Mouse (Mus musculus) midbrain, embryonic 16.5 days (tissue): ENCODE measurements around the gene Gpm6b. TPM values are rescaled to one million over a fixed set of nuclear protein-coding genes. Genes with fewer than 3 reads are reported as not detected.

Experiments
- ATAC-seq: fragments of 200-750 bp; cut with Nextera tagmentation; 2 replicates; pipeline ENCODE4 v1.8.0; 2017; ENCODE audit warnings: moderate TSS enrichment
- H3K27ac ChIP-seq: fragments of 300-500 bp; sonication (generic); 2 replicates; pipeline ENCODE4 v1.5.1; 2014; ENCODE audit warnings: mild to moderate bottlenecking, low read length, mixed read lengths
- H3K27me3 ChIP-seq: fragments of 300-500 bp; sonication (generic); 2 replicates; pipeline ENCODE4 v1.6.1; 2014; ENCODE audit warnings: low read depth, low read length, mixed read lengths; ENCODE audit not compliant: control insufficient read depth, insufficient read depth
- H3K36me3 ChIP-seq: fragments of 300-500 bp; sonication (generic); 2 replicates; pipeline ENCODE4 v1.6.1; 2014; ENCODE audit warnings: mild to moderate bottlenecking, low read length, moderate library complexity, mixed read lengths; ENCODE audit not compliant: control insufficient read depth, insufficient read depth
- H3K4me1 ChIP-seq: fragments of 300-500 bp; sonication (generic); 2 replicates; pipeline ENCODE4 v1.6.1; 2014; ENCODE audit warnings: mild to moderate bottlenecking, low read length, mixed read lengths; ENCODE audit not compliant: control insufficient read depth, insufficient read depth
- H3K4me2 ChIP-seq: fragments of 300-500 bp; sonication (generic); 2 replicates; pipeline ENCODE4 v1.6.1; 2014; ENCODE audit warnings: mild to moderate bottlenecking, low read length, mixed read lengths
- H3K4me3 ChIP-seq: fragments of 300-500 bp; sonication (generic); 2 replicates; pipeline ENCODE4 v1.5.1; 2014; ENCODE audit warnings: low read depth, mild to moderate bottlenecking, low read length, moderate library complexity, mixed read lengths
- H3K9ac ChIP-seq: fragments of 300-500 bp; sonication (generic); 2 replicates; pipeline ENCODE4 v1.6.1; 2014; ENCODE audit warnings: low read depth, low read length, mixed read lengths
- H3K9me3 ChIP-seq: fragments of 300-500 bp; sonication (generic); replicated peaks from 2 replicates; pipeline ENCODE4 v1.6.1; 2014; ENCODE audit warnings: mild to moderate bottlenecking, low read length, mixed read lengths; ENCODE audit not compliant: control insufficient read depth, poor library complexity, severe bottlenecking
- WGBS: fragments of 180-500 bp; shearing (Covaris S2); extraction: QIAGEN DNeasy Blood & Tissue Kit; methylation state at CpG from one replicate; pipeline ENCODE4 v1.1.7; 2014; 5-methylcytosine and 5-hydroxymethylcytosine counted together
- polyA plus RNA-seq: library from polyadenylated mRNA; unstranded; fragments of >200 nt; fragmentation: Nextera tagmentation; extraction: Ambion mirVana; gene quantifications from 2 replicates; pipeline ENCODE4 v1.2.1, GENCODE M21; 2015

Gene Gpm6b
- polyA plus RNA-seq, 1 experiment from 2014 or later = 282 TPM

DNA sequence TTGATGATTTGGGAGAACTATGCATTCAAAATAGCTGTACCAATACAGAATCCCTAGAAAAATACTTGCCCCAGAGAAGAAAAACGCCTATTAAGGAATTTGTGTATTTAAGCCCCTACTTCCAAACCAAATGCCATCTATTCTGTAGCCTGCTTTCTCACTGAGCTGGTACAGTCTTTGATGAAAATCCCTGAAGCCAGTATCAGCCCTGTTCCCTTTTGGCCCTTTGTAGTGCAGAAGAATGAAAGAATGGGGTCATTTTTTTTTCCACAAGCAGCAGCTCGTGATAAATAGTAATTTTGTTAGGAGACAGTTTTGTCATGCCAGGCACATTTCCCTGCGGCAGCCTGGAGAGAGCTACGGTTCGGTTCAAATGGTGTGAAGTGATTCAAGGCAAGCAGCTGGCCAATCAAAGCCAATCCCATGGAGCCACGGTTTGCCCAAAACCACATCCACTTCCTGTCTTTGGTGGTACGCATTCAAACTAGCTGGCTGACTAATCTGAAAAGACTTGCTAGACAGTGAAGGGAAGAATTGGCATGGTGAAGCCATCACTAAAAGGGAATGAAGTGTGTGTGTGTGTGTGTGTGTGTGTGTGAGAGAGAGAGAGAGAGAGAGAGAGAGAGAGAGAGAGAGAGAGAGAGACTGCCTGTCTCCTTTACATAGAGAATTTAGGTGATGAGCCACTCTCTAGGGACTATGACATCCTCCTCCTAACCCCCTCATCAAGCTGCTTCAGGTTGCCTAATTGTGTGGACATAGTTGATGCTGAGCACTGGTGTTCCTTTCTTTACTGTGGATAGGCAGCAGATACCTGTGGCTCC lies 78.1 kb downstream of the Gpm6b start:
- H3K4me3 ChIP-seq = no peak overlapping the region
- H3K27me3 ChIP-seq = 0 out of 2 replicates have a peak, but pooled peaks cover 8% of the 10 kb centered on the region
- peak overlapping the region; percentile 68 for H3K27ac ChIP-seq
- 23% methylated on average over 7 of the region's 7 CpGs for WGBS
- peak overlapping the region; percentile 12; the same call in 1 of the 2 replicates for H3K4me2 ChIP-seq
- no peaks in the 10 kb centered on the region for H3K9me3 ChIP-seq
- ATAC-seq = peak; percentile 87
- H3K9ac ChIP-seq = 0 out of 2 replicates have a peak overlapping the region, but pooled peaks have one; percentile 10
- H3K4me1 ChIP-seq = peaks cover 3% of the 10 kb centered on the region
- H3K36me3 ChIP-seq = no peaks in the 10 kb centered on the region

DNA sequence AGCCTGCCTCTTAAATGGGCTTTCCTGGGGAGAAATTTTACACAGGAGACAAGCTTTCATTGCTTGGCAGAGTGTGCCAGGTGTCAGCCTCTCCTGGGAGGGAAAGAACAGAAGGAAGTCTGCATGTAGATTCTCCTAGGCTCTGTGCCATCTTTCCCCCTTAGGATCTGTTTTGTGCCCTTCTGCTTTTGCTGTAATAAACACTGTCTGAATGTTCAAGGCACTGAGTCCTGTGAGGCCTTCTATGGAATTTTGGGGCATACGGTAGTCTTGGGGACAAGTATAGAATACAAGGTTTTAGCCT lies 78.6 kb downstream of the Gpm6b start:
- no peak for ATAC-seq
- Histone ChIP-seq H3K4me3 (no peak overlapping the region), H3K36me3 (no peaks in the 10 kb centered on the region), H3K9me3 (no peaks in the 10 kb centered on the region), H3K9ac (no peak overlapping the region), H3K4me1 (peaks cover 3% of the 10 kb centered on the region), H3K27ac (peak overlapping the region; percentile 68), H3K4me2 (no peak overlapping the region), H3K27me3 (0 out of 2 replicates have a peak, but pooled peaks cover 8% of the 10 kb centered on the region)
- WGBS = 61% methylated on average over 1 of the region's 1 CpGs

DNA sequence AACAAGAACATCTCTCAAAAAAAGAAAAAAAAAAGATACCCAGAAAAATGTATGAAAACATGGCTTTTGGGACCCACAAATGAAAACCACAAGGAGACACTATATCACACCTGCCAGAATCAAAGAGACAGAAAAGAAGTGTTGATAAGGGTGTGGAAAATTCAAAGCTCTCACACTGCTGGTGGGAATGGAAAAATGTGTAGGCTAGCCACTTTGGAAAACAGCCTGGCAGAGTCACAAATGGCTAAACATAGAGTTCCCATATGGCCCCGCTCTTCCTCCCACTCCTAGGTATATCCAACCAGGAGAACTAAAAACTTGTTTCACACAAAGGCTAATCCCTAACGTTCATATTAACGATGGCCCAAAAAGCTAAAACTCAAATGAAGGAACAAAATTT lies 84.5 kb downstream of the Gpm6b start:
- H3K4me2 ChIP-seq = no peak overlapping the region
- H3K36me3 ChIP-seq = no peaks in the 10 kb centered on the region
- ATAC-seq = no peak
- H3K9ac ChIP-seq = no peak overlapping the region
- 94% methylated on average over 3 of the region's 3 CpGs for WGBS
- H3K27ac ChIP-seq = no peak overlapping the region
- H3K4me1 ChIP-seq = peaks cover 3% of the 10 kb centered on the region
- H3K9me3 ChIP-seq = no peaks in the 10 kb centered on the region
- no peak overlapping the region for H3K4me3 ChIP-seq
- no peaks in the 10 kb centered on the region for H3K27me3 ChIP-seq

DNA sequence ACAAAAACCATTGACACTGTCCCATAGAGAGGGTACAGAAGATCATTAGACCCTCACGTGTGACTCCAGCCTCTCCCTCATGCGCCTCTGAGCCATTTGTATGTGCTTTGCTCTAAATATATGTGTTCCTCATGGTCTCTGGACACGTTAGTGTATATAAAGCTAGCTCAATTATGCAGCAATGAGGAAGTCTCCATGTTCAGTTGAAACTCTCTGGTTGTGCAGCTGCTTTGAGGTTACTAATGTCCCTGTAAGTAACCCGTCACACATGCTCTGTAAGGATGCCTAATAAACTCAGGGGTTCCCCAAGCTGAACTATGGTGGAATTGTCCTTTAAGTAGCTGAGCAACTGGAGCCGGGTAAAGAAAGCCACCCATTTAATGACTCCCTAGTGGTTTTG lies 88.9 kb downstream of the Gpm6b start:
- ATAC-seq = no peak
- Histone ChIP-seq H3K4me3 (no peak overlapping the region), H3K27ac (peak overlapping the region; percentile 47; the same call in 1 of the 2 replicates), H3K4me1 (peaks cover 10% of the 10 kb centered on the region), H3K27me3 (no peaks in the 10 kb centered on the region), H3K4me2 (no peak overlapping the region), H3K9ac (no peak overlapping the region), H3K9me3 (no peaks in the 10 kb centered on the region), H3K36me3 (no peaks in the 10 kb centered on the region)
- 49% methylated on average over 5 of the region's 5 CpGs for WGBS

DNA sequence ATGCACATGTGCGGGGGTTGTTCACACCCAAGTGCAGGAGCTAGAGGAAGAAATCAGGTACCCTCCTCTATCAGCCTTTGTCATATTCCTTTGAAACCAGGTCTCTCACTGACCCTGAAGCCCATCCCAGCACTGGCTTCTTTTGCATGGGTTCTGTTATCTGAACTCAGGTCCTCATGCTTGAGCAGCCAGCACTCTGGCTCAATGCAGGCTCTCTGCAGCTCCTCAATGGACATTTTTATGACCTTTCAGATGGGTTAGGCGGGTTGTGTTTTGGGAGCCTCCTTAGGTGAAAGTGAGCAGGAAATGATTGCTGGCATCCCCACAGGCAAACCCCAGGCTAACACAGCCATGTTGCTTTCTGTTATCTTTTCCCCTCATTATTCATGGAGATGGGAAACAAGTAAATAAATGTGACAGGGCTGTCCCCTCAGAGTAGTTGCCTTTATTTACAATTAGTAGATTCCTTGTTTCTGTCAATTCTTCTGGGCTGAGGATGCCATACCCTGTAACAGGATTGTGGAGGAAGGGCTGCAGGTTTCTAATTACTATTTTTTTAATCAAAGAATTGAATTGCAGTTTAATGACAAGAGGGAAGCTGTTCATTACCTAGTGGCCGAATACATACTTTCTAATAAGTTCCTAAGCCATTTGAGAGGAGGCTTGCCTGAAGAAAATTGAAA lies 89.6 kb downstream of the Gpm6b start:
- peak; percentile 58; the same call in 1 of the 2 replicates for ATAC-seq

DNA sequence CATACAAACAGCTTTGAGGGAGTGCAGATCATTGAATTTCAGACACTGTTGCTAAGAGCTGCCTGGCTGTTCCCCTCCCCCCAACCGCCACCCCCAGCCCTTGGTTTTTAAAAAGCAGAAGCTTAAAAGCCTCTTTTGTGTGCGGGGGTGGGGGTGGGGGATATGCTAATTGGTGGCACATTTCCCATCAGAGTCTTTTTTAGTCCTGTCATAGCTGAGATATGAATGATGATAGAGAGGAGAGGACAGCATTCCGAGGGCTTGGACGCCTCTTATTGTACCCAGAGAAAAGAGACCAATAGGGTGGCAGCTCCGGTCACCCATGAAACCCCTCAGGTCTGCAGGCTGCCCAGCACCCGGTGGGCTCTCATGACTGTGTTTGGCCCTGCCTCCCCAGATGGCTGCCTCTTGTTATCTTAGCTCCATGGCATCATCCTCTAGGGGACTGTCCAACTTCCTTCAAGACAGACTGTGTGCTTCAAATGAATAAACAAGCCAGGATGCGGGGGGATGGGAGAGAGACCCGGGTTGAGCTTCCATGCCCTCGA lies 90.3 kb downstream of the Gpm6b start:
- Histone ChIP-seq H3K9me3 (no peaks in the 10 kb centered on the region), H3K4me3 (no peak overlapping the region), H3K36me3 (no peaks in the 10 kb centered on the region), H3K27ac (peak overlapping the region; percentile 78), H3K9ac (0 out of 2 replicates have a peak overlapping the region, but pooled peaks have one; percentile 3), H3K4me2 (peak overlapping the region; percentile 2), H3K27me3 (no peaks in the 10 kb centered on the region), H3K4me1 (peaks cover 10% of the 10 kb centered on the region)
- peak; percentile 89 for ATAC-seq
- 15% methylated on average over 9 of the region's 9 CpGs for WGBS

More for the DNA sequence above, 89.6 kb downstream of the Gpm6b start:
- WGBS = 36% methylated on average over 3 of the region's 3 CpGs
- peaks cover 10% of the 10 kb centered on the region for H3K4me1 ChIP-seq
- H3K9me3 ChIP-seq = no peaks in the 10 kb centered on the region
- no peak overlapping the region for H3K4me3 ChIP-seq
- H3K4me2 ChIP-seq = peak overlapping the region; percentile 2; the same call in 1 of the 2 replicates
- no peaks in the 10 kb centered on the region for H3K27me3 ChIP-seq
- peak overlapping the region; percentile 78 for H3K27ac ChIP-seq
- no peak overlapping the region for H3K9ac ChIP-seq
- no peaks in the 10 kb centered on the region for H3K36me3 ChIP-seq

DNA sequence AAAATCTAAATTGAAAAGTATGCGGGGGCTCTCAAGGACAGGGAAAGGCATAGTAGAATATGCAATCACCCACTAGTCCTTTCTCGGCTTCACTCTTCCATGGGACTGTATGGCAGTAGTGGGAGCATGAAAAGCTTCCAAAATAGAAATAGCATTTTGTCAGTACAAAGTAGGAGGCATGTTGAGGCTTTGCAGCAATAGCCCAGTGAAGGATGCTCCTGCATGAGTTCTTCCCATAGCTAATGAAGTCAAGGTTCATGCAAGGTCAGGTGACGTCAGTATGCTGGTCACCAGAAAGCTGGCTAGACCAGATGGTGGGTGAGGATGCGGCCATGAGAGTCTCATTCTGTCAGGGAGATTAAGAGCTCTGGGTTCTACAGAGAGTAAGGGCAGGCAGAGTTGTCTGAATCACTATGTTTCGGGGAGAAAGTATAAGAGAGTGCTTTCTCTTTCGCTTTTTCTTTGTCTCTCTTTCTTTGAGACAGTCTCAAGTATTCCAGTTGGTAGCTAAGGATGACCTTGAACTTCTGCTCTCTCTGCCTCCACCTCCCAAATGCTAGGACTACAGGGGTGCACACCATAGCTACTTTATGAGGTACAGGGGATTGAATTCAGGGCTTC lies 95.9 kb downstream of the Gpm6b start:
- Histone ChIP-seq H3K9ac (no peak overlapping the region), H3K27me3 (no peaks in the 10 kb centered on the region), H3K27ac (no peak overlapping the region), H3K4me1 (no peaks in the 10 kb centered on the region), H3K36me3 (no peaks in the 10 kb centered on the region), H3K4me3 (no peak overlapping the region), H3K9me3 (no peaks in the 10 kb centered on the region), H3K4me2 (no peak overlapping the region)
- 86% methylated on average over 6 of the region's 6 CpGs for WGBS
- no peak for ATAC-seq

DNA sequence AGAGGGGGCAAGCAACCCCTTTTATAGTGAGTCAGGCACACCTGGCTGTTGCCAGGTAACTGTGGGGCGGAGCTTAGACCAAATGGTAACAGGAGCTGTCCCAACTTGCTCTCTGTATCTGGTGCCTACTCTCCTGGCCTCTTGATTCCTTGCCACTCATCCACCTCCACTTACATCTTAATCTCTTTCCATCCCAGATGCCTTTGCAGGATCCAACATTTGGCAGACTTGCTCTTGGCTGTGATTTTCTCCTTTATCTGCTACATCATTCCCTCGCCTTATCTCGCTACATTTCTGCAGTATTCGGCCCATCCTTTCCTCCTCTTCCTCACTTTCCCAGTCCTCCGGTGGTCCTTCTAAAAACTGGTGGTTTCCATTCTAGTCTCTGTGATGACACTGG lies 99.6 kb downstream of the Gpm6b start:
- H3K9me3 ChIP-seq = no peaks in the 10 kb centered on the region
- WGBS = 93% methylated on average over 5 of the region's 5 CpGs
- 0 out of 2 replicates have a peak, but pooled peaks cover 2% of the 10 kb centered on the region for H3K4me1 ChIP-seq
- H3K9ac ChIP-seq = no peak overlapping the region
- no peak for ATAC-seq
- no peaks in the 10 kb centered on the region for H3K36me3 ChIP-seq
- H3K27ac ChIP-seq = no peak overlapping the region
- no peaks in the 10 kb centered on the region for H3K27me3 ChIP-seq
- H3K4me3 ChIP-seq = no peak overlapping the region
- no peak overlapping the region for H3K4me2 ChIP-seq
